Mouse (Mus musculus): ENCODE measurements around the gene Disp2.

DNA sequence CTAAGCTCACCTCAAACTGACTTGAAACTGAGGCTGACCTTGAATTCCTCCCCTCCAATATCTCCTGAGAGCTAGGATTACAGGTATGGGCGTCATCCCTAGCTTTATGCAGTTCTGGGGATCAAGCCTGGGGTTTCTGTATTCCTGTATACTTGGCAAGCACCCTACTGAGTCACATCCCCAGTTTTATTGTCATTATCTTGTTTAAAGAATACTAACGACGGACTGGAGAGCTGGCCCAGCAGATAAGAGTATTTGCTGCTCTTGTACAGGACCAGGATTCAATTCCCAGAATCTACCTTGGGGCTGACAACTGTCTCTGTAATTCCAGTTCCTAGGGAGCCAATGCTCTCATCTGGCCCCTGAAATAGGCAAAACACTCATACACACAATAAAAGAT lies 26.2 kb downstream of the Disp2 start:
- TF ChIP-seq POLR2A (IDR thresholded peaks at IDR 0.05; ENCODE audit: insufficient read depth, low read depth, low read length) (no peak), CTCF (IDR thresholded peaks at IDR 0.05; ENCODE audit: insufficient read depth, low read depth, low read length) (no peak)
